Mouse (Mus musculus) E14TG2a.4 (cell line): ENCODE measurements around the gene Tacc2.

Experiments used
- CTCF ChIP-seq: conservative IDR thresholded peaks from 2 replicates; pipeline ENCODE4 v1.5.1; 2014; ENCODE audit warnings: low read length
- NANOG ChIP-seq: IDR thresholded peaks from 2 replicates; pipeline ENCODE4 v1.6.1; 2014; ENCODE audit warnings: borderline replicate concordance, low read length, mixed read lengths
- POU5F1 ChIP-seq: IDR thresholded peaks from 2 replicates; pipeline ENCODE4 v1.6.1; 2014; ENCODE audit warnings: low read length, borderline replicate concordance

- TF ChIP-seq CTCF (no peak), NANOG (no peak), POU5F1 (no peak)
Observed at GRCm38 (mm10) chr7:130578066-130578465, 828 bp downstream of the Tacc2 start.
